Mouse (Mus musculus) lung, adult 2 months (tissue): ENCODE data around the gene Ric1.

Experiments used
- CTCF ChIP-seq: fragments of 200-500 bp; IDR thresholded peaks from 2 replicates; pipeline ENCODE4 v1.5.1; 2011; ENCODE audit warnings: mild to moderate bottlenecking, low read length, control low read depth; ENCODE audit not compliant: insufficient read depth
- POLR2A ChIP-seq: fragments of 200-500 bp; IDR thresholded peaks from 2 replicates; pipeline ENCODE4 v1.6.1; 2011; ENCODE audit warnings: low read depth, mild to moderate bottlenecking, control low read depth, low read length, borderline replicate concordance; ENCODE audit errors: extremely low read depth

DNA sequence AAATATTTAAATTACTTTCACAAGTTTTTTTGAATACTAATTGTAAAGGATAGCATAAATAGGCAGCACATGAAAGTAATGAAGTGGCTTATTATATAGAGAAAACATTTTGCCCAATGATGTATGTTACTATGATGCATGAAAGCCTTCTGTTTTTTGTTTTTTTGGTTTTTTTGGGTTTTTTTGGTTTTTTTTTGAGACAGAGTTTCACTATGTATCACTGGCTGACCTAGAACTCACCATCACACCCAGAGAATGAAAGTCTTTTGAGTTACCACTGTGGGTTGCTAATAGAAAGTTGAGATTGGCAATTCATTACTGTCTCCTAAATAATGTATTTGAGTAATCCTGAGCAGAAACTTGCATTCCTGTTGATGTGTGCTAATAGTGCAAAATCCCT, 4.8 kb downstream of the Ric1 start:
- TF ChIP-seq CTCF (no peak), POLR2A (no peak)
